Mouse (Mus musculus) embryonic facial prominence, embryonic 14.5 days (tissue): ENCODE measurements around the gene Kdm5a. TPM values are rescaled to one million over a fixed set of nuclear protein-coding genes. Genes with fewer than 3 reads are reported as not detected.

ENCODE experiments used
- ATAC-seq: fragments of 200-750 bp; cut with Nextera tagmentation; 2 replicates; pipeline ENCODE4 v1.8.0; 2017; ENCODE audit warnings: low read depth, moderate number of reproducible peaks, moderate TSS enrichment
- DNase-seq: peaks from one replicate; pipeline ENCODE4 v3.0.0-alpha.2; 2015; ENCODE audit warnings: low spot score
- H3K27ac ChIP-seq: fragments of 300-500 bp; sonication (generic); replicated peaks from 2 replicates; pipeline ENCODE4 v1.5.1; 2014; ENCODE audit warnings: low read depth, mild to moderate bottlenecking, low read length, moderate library complexity
- H3K27me3 ChIP-seq: fragments of 300-500 bp; sonication (generic); replicated peaks from 2 replicates; pipeline ENCODE4 v1.6.1; 2014; ENCODE audit warnings: low read length; ENCODE audit not compliant: control insufficient read depth, insufficient read depth
- H3K36me3 ChIP-seq: fragments of 300-500 bp; sonication (generic); 2 replicates; pipeline ENCODE4 v1.6.1; 2014; ENCODE audit warnings: low read length, mixed read lengths; ENCODE audit not compliant: control insufficient read depth, insufficient read depth
- H3K4me1 ChIP-seq: fragments of 300-500 bp; sonication (generic); 2 replicates; pipeline ENCODE4 v1.6.1; 2014; ENCODE audit warnings: antibody characterized with exemption, low read length; ENCODE audit not compliant: control insufficient read depth, insufficient read depth
- H3K4me2 ChIP-seq: fragments of 300-500 bp; sonication (generic); 2 replicates; pipeline ENCODE4 v1.6.1; 2014; ENCODE audit warnings: low read depth, mild to moderate bottlenecking, low read length, moderate library complexity, mixed read lengths
- H3K4me3 ChIP-seq: fragments of 300-500 bp; sonication (generic); 2 replicates; pipeline ENCODE4 v1.5.1; 2014; ENCODE audit warnings: low read depth, mild to moderate bottlenecking, low read length
- H3K9ac ChIP-seq: fragments of 300-500 bp; sonication (generic); 2 replicates; pipeline ENCODE4 v1.6.1; 2014; ENCODE audit warnings: low read depth, mild to moderate bottlenecking, low read length, moderate library complexity, mixed read lengths
- H3K9me3 ChIP-seq: fragments of 300-500 bp; sonication (generic); 2 replicates; pipeline ENCODE4 v1.6.1; 2016; ENCODE audit warnings: low read length; ENCODE audit not compliant: control insufficient read depth
- WGBS: fragments of 180-500 bp; shearing (Covaris S2); extraction: QIAGEN DNeasy Blood & Tissue Kit; methylation state at CpG from one replicate; pipeline ENCODE4 v1.1.7; 2014; 5-methylcytosine and 5-hydroxymethylcytosine counted together
- polyA plus RNA-seq: library from polyadenylated mRNA; unstranded; fragments of >200 nt; fragmentation: Nextera tagmentation; extraction: Ambion mirVana; gene quantifications from 2 replicates; pipeline ENCODE4 v1.2.1, GENCODE M21; 2014

Gene Kdm5a
- polyA plus RNA-seq, 1 experiment from 2014 or later = 41.9 TPM

- Histone ChIP-seq H3K4me3 (no peak overlapping the region), H3K4me2 (peak overlapping the region; percentile 27; the same call in 1 of the 2 replicates), H3K9me3 (no peaks in the 10 kb centered on the region), H3K36me3 (peaks cover 17% of the 10 kb centered on the region; the same call in 1 of the 2 replicates), H3K27me3 (no peaks in the 10 kb centered on the region), H3K4me1 (no peaks in the 10 kb centered on the region), H3K9ac (0 out of 2 replicates have a peak overlapping the region, but pooled peaks have one; percentile 17), H3K27ac (no peak overlapping the region)
- peak; percentile 58 for DNase-seq
- ATAC-seq = peak; percentile 71
- WGBS = 22% methylated on average over 8 of the region's 8 CpGs
Observed at GRCm38 (mm10) chr6:120483211-120483626, 119.3 kb downstream of the Kdm5a start.

- H3K27me3 ChIP-seq = no peaks in the 10 kb centered on the region
- no peak overlapping the region for H3K27ac ChIP-seq
- no peaks in the 10 kb centered on the region for H3K4me1 ChIP-seq
- H3K9ac ChIP-seq = no peak overlapping the region
- 62% methylated on average over 3 of the region's 3 CpGs for WGBS
- ATAC-seq = no peak
- no peak overlapping the region for H3K4me3 ChIP-seq
- H3K36me3 ChIP-seq = peaks cover 11% of the 10 kb centered on the region; the same call in 1 of the 2 replicates
- no peak for DNase-seq
- H3K4me2 ChIP-seq = no peak overlapping the region
- no peaks in the 10 kb centered on the region for H3K9me3 ChIP-seq
Observed at GRCm38 (mm10) chr6:120485038-120485437, 121.1 kb downstream of the Kdm5a start.

GRCm38 (mm10) chr6:120486051-120486510, 122.2 kb downstream of the Kdm5a start:
- H3K9me3 ChIP-seq = no peaks in the 10 kb centered on the region
- peaks cover 10% of the 10 kb centered on the region; the same call in 1 of the 2 replicates for H3K36me3 ChIP-seq
- no peak overlapping the region for H3K9ac ChIP-seq
- WGBS = 52% methylated on average over 8 of the region's 8 CpGs
- ATAC-seq = no peak
- no peak overlapping the region for H3K27ac ChIP-seq
- peaks cover 1% of the 10 kb centered on the region; the same call in 1 of the 2 replicates for H3K27me3 ChIP-seq
- H3K4me1 ChIP-seq = no peaks in the 10 kb centered on the region
- H3K4me3 ChIP-seq = no peak overlapping the region
- no peak overlapping the region for H3K4me2 ChIP-seq
- DNase-seq = no peak

GRCm38 (mm10) chr6:120488647-120489046, 124.7 kb downstream of the Kdm5a start:
- 63% methylated on average over 3 of the region's 3 CpGs for WGBS
- no peak overlapping the region for H3K4me3 ChIP-seq
- DNase-seq = no peak
- H3K9ac ChIP-seq = no peak overlapping the region
- ATAC-seq = no peak
- peaks cover 10% of the 10 kb centered on the region; the same call in 1 of the 2 replicates for H3K4me1 ChIP-seq
- no peaks in the 10 kb centered on the region for H3K9me3 ChIP-seq
- no peak overlapping the region for H3K27ac ChIP-seq
- no peak overlapping the region for H3K4me2 ChIP-seq
- peaks cover 24% of the 10 kb centered on the region for H3K27me3 ChIP-seq
- no peaks in the 10 kb centered on the region for H3K36me3 ChIP-seq

GRCm38 (mm10) chr6:120489461-120489860, 125.5 kb downstream of the Kdm5a start:
- WGBS = 76% methylated on average over 2 of the region's 2 CpGs
- H3K9ac ChIP-seq = no peak overlapping the region
- no peak overlapping the region for H3K27ac ChIP-seq
- no peak overlapping the region for H3K4me3 ChIP-seq
- no peaks in the 10 kb centered on the region for H3K9me3 ChIP-seq
- ATAC-seq = no peak
- no peak for DNase-seq
- no peaks in the 10 kb centered on the region for H3K36me3 ChIP-seq
- peaks cover 26% of the 10 kb centered on the region for H3K27me3 ChIP-seq
- peaks cover 10% of the 10 kb centered on the region; the same call in 1 of the 2 replicates for H3K4me1 ChIP-seq
- no peak overlapping the region for H3K4me2 ChIP-seq

- Histone ChIP-seq H3K4me2 (no peak overlapping the region), H3K9me3 (no peaks in the 10 kb centered on the region), H3K4me1 (peaks cover 10% of the 10 kb centered on the region; the same call in 1 of the 2 replicates), H3K27ac (no peak overlapping the region), H3K9ac (no peak overlapping the region), H3K4me3 (no peak overlapping the region), H3K27me3 (peaks cover 34% of the 10 kb centered on the region), H3K36me3 (no peaks in the 10 kb centered on the region)
- WGBS = 56% methylated on average over 7 of the region's 7 CpGs
- no peak for DNase-seq
- ATAC-seq = no peak
Observed at GRCm38 (mm10) chr6:120491064-120491463, 127.1 kb downstream of the Kdm5a start.

- Histone ChIP-seq H3K4me2 (peak overlapping the region; percentile 98), H3K36me3 (no peaks in the 10 kb centered on the region), H3K9me3 (no peaks in the 10 kb centered on the region), H3K4me3 (peak overlapping the region; percentile 69), H3K27ac (no peak overlapping the region), H3K9ac (peak overlapping the region; percentile 40; the same call in 1 of the 2 replicates), H3K4me1 (peaks cover 10% of the 10 kb centered on the region; the same call in 1 of the 2 replicates), H3K27me3 (peaks cover 34% of the 10 kb centered on the region)
- ATAC-seq (no peak), DNase-seq (no peak)
- 11% methylated on average over 14 of the region's 22 CpGs for WGBS
Observed at GRCm38 (mm10) chr6:120491862-120492498, 128.1 kb downstream of the Kdm5a start.

- ATAC-seq (0 out of 2 replicates have a peak, but pooled peaks have one; percentile 20), DNase-seq (no peak)
- Histone ChIP-seq H3K27me3 (peaks cover 34% of the 10 kb centered on the region), H3K9ac (peak overlapping the region; percentile 66), H3K36me3 (no peaks in the 10 kb centered on the region), H3K4me3 (peak overlapping the region; percentile 69), H3K4me2 (peak overlapping the region; percentile 98), H3K27ac (no peak overlapping the region), H3K9me3 (no peaks in the 10 kb centered on the region), H3K4me1 (peaks cover 10% of the 10 kb centered on the region; the same call in 1 of the 2 replicates)
- WGBS = 2% methylated on average over 35 of the region's 95 CpGs
Observed at GRCm38 (mm10) chr6:120492499-120493373, 128.8 kb downstream of the Kdm5a start.
